Mouse (Mus musculus) kidney, adult 18-20 months (tissue): ENCODE data around the gene Cst10.

Experiments
- DNase-seq: peaks from one replicate; pipeline ENCODE4 v3.0.0; 2021

The Cst10 gene

GRCm38 (mm10) chr2:149404757-149405156 is at the start of gene Cst10:
Gene Cst10, plus strand, starts transcription at chr2:149405057.
- no peak for DNase-seq

- DNase-seq: no peak
Observed at GRCm38 (mm10) chr2:149392951-149393350, 11.9 kb upstream of the Cst10 start.

- DNase-seq: no peak
Observed at GRCm38 (mm10) chr2:149422564-149422963, 17.7 kb downstream of the Cst10 start.
